11 mouse cellular contexts compared by ENCODE assay signal in the genomic region with DNA sequence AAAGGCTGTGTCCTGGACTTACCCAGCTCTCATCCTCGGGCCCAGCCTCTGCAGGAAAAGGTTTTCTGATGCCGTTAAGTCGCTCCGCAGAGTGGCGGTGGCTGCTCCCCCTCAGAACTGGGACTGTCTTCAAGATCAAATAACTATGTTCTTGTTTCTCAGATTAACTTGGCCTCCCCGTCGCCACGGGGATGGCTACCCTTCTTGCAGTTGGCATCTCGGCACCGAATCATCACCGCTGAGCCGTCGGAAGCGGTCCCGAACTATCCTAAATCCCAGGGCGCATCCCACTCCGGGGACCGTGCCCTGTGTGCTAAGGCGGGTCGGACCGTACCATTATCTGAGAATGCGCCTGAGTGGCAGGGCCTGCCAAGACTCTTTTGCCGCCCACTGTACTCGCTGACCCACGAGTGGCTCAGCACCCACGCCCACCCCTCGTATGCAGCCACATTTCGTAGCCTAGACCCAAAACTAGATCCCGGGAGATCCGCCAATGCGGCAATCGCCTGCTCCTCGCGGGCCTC. TPM values are rescaled to one million over a fixed set of nuclear protein-coding genes. Genes with fewer than 3 reads are reported as not detected.
DNase-seq lines count a peak whose midpoint lies in the region; ATAC-seq lines count a peak whose summit lies in the region.
"Had no signal": no experiment of that assay in that cellular context is flagged by ENCODE, and none has a peak within 500 bp of the region (broad histone marks: within the 10 kb centered on the region; RNA-seq: fewer than 3 reads in every experiment).

No protein-coding gene starts in this region.

- H3K4me2 ChIP-seq in lung, embryonic 15.5 days, result peak overlapping the region; percentile 54; the same call in 1 of the 2 replicates
- peak overlapping the region; percentile 69; the same call in 1 of the 2 replicates for H3K4me2 ChIP-seq in forebrain, embryonic 11.5 days (ENCODE audit: low read depth, low read length, severe bottlenecking)
- peak overlapping the region; percentile 92 for H3K4me2 ChIP-seq in limb, embryonic 12.5 days

- H3K9me3 ChIP-seq in lung, embryonic 15.5 days, result no peaks in the 10 kb centered on the region
- no peaks in the 10 kb centered on the region for H3K9me3 ChIP-seq in forebrain, embryonic 11.5 days (ENCODE audit: control insufficient read depth, low read length)
- H3K9me3 ChIP-seq in limb, embryonic 12.5 days, result no peaks in the 10 kb centered on the region

- no peak for DNase-seq in lung, postnatal 14 days
- DNase-seq in forebrain, embryonic 11.5 days (ENCODE audit: low spot score), result peak; percentile 70
- DNase-seq in retina, embryonic 14.5 days (ENCODE audit: low spot score), result peak; percentile 46
- DNase-seq in layer of hippocampus, adult 18-20 months (ENCODE audit: low spot score in 2 of 2), result no peak
- no peak for DNase-seq in adrenal gland, postnatal 10 days

- peaks cover 100% of the 10 kb centered on the region for H3K27me3 ChIP-seq in lung, embryonic 15.5 days
- peaks cover 75% of the 10 kb centered on the region for H3K27me3 ChIP-seq in forebrain, embryonic 11.5 days (ENCODE audit: control insufficient read depth, insufficient read depth, low read length)
- H3K27me3 ChIP-seq in limb, embryonic 12.5 days, result peaks cover 90% of the 10 kb centered on the region

- peaks cover 12% of the 10 kb centered on the region for H3K4me1 ChIP-seq in lung, embryonic 15.5 days
- peaks cover 10% of the 10 kb centered on the region; the same call in 1 of the 2 replicates for H3K4me1 ChIP-seq in forebrain, embryonic 11.5 days (replicated peaks; ENCODE audit: control insufficient read depth, insufficient read depth, low read length)
- peaks cover 64% of the 10 kb centered on the region for H3K4me1 ChIP-seq in limb, embryonic 12.5 days (replicated peaks)

- no peaks in the 10 kb centered on the region for H3K36me3 ChIP-seq in lung, embryonic 15.5 days
- H3K36me3 ChIP-seq in forebrain, embryonic 11.5 days (ENCODE audit: control insufficient read depth, insufficient read depth, low read length), result no peaks in the 10 kb centered on the region
- H3K36me3 ChIP-seq in limb, embryonic 12.5 days, result no peaks in the 10 kb centered on the region

- ATAC-seq in lung, embryonic 15.5 days (ENCODE audit: borderline replicate concordance, extremely low read depth, low FRiP score, low TSS enrichment), result no peak
- ATAC-seq in forebrain, embryonic 11.5 days (replicated peaks; ENCODE audit: low FRiP score), result 0 out of 2 replicates have a peak, but pooled peaks have one; percentile 14
- ATAC-seq in limb, embryonic 12.5 days (ENCODE audit: insufficient number of reproducible peaks, insufficient read depth, low FRiP score, low TSS enrichment, low read depth), result no peak
- ATAC-seq in activated CD4-positive, CD25-positive, alpha-beta regulatory T cell, adult 4 months, result no peak

- peak overlapping the region; percentile 31; the same call in 1 of the 2 replicates for H3K4me3 ChIP-seq in lung, embryonic 15.5 days
- H3K4me3 ChIP-seq in forebrain, embryonic 11.5 days (ENCODE audit: low read depth, low read length), result peak overlapping the region; percentile 40
- peak overlapping the region; percentile 63 for H3K4me3 ChIP-seq in limb, embryonic 12.5 days (replicated peaks)
- H3K4me3 ChIP-seq: erythroblast, embryonic 14.5 days had no signal

- WGBS in lung, embryonic 15.5 days, result 2% methylated on average over 34 of the region's 34 CpGs
- under 1% methylated on average over 34 of the region's 34 CpGs for WGBS in forebrain, embryonic 11.5 days
- WGBS in limb, embryonic 12.5 days, result 1% methylated on average over 34 of the region's 34 CpGs

- no peak overlapping the region for H3K27ac ChIP-seq in lung, embryonic 15.5 days
- H3K27ac ChIP-seq in forebrain, embryonic 11.5 days (ENCODE audit: low read depth, low read length), result no peak overlapping the region
- H3K27ac ChIP-seq in limb, embryonic 12.5 days, result no peak overlapping the region

- no peak overlapping the region for H3K9ac ChIP-seq in lung, embryonic 15.5 days
- peak overlapping the region; percentile 47; the same call in 1 of the 2 replicates for H3K9ac ChIP-seq in forebrain, embryonic 11.5 days (ENCODE audit: low read length)
- peak overlapping the region; percentile 75 for H3K9ac ChIP-seq in limb, embryonic 12.5 days (replicated peaks)

RNA-seq across cellular contexts. Expression of a gene that starts 1.2 kb away (rescaled TPM):
- 0.11 and 0.24 TPM in 2 replicates for polyA plus RNA-seq in lung, embryonic 15.5 days (2015; fragmentation: Nextera tagmentation; extraction: Ambion mirVana)
- 14.7 and 16.9 TPM in 2 replicates for polyA plus RNA-seq in forebrain, embryonic 11.5 days (2014; fragmentation: Nextera tagmentation; extraction: Ambion mirVana)
- polyA plus RNA-seq in limb, embryonic 12.5 days (2016; fragmentation: Nextera tagmentation; extraction: Ambion mirVana), result 14.5 and 15.1 TPM in 2 replicates
- under 1 TPM; 0.41 to 0.42 TPM for total RNA-seq in layer of hippocampus, adult 18-20 months (2021)
- total RNA-seq in adrenal gland, postnatal 10 days (2021), result not detected
- polyA plus RNA-seq in activated CD4-positive, CD25-positive, alpha-beta regulatory T cell, adult 4 months (2017; shearing (Covaris generic)), result not detected
- total RNA-seq: liver, adult 2 months had no signal
- polyA plus RNA-seq: erythroblast, embryonic 14.5 days; liver, adult 2 months; small intestine, adult 2 months had no signal

RNA-seq across cellular contexts. Expression of a gene that starts 35.1 kb away (rescaled TPM):
- polyA plus RNA-seq in lung, embryonic 15.5 days (2015; fragmentation: Nextera tagmentation; extraction: Ambion mirVana), result not detected in 2 replicates
- not detected in 2 replicates for polyA plus RNA-seq in forebrain, embryonic 11.5 days (2014; fragmentation: Nextera tagmentation; extraction: Ambion mirVana)
- not detected in 2 replicates for polyA plus RNA-seq in limb, embryonic 12.5 days (2016; fragmentation: Nextera tagmentation; extraction: Ambion mirVana)
- total RNA-seq in layer of hippocampus, adult 18-20 months (2021), result not detected
- total RNA-seq in adrenal gland, postnatal 10 days (2021), result not detected
- not detected for polyA plus RNA-seq in activated CD4-positive, CD25-positive, alpha-beta regulatory T cell, adult 4 months (2017; shearing (Covaris generic))
- total RNA-seq: liver, adult 2 months had no signal
- polyA plus RNA-seq: erythroblast, embryonic 14.5 days; liver, adult 2 months; small intestine, adult 2 months had no signal

RNA-seq across cellular contexts. Expression of a gene that starts 35.5 kb away (rescaled TPM):
- polyA plus RNA-seq in lung, embryonic 15.5 days (2015; fragmentation: Nextera tagmentation; extraction: Ambion mirVana), result 46.7 and 47.0 TPM in 2 replicates
- 92.2 and 100 TPM in 2 replicates for polyA plus RNA-seq in forebrain, embryonic 11.5 days (2014; fragmentation: Nextera tagmentation; extraction: Ambion mirVana)
- 79.8 and 79.9 TPM in 2 replicates for polyA plus RNA-seq in limb, embryonic 12.5 days (2016; fragmentation: Nextera tagmentation; extraction: Ambion mirVana)
- total RNA-seq in layer of hippocampus, adult 18-20 months (2021), result 10 to 100 TPM; 70.4 to 76.2 TPM
- 10 to 100 TPM; 30.2 to 36.4 TPM for total RNA-seq in adrenal gland, postnatal 10 days (2021)
- 10 to 100 TPM; 14.6 to 17.9 TPM for polyA plus RNA-seq in activated CD4-positive, CD25-positive, alpha-beta regulatory T cell, adult 4 months (2017; shearing (Covaris generic))

RNA-seq across cellular contexts. Expression of a gene that starts 41.1 kb away (rescaled TPM):
- polyA plus RNA-seq in lung, embryonic 15.5 days (2015; fragmentation: Nextera tagmentation; extraction: Ambion mirVana), result not detected in 2 replicates
- not detected in 2 replicates for polyA plus RNA-seq in forebrain, embryonic 11.5 days (2014; fragmentation: Nextera tagmentation; extraction: Ambion mirVana)
- 0.15 and 0.24 TPM in 2 replicates for polyA plus RNA-seq in limb, embryonic 12.5 days (2016; fragmentation: Nextera tagmentation; extraction: Ambion mirVana)
- total RNA-seq in layer of hippocampus, adult 18-20 months (2021), result not detected
- not detected for total RNA-seq in adrenal gland, postnatal 10 days (2021)
- not detected for polyA plus RNA-seq in activated CD4-positive, CD25-positive, alpha-beta regulatory T cell, adult 4 months (2017; shearing (Covaris generic))
- total RNA-seq: liver, adult 2 months had no signal
- polyA plus RNA-seq: erythroblast, embryonic 14.5 days; liver, adult 2 months; small intestine, adult 2 months had no signal

Comparison
In these comparisons a context has a peak if more than half of its experiments do, and no peak if none do; other contexts are left out.
1. DNase-seq: peak in forebrain, embryonic 11.5 days (single experiment) and retina, embryonic 14.5 days (single experiment); none in lung, postnatal 14 days (single experiment), layer of hippocampus, adult 18-20 months (0 of 2) and adrenal gland, postnatal 10 days (single experiment).
2. RNA of a gene that starts 1.2 kb away (polyA plus RNA-seq): 14.7 to 16.9 TPM in forebrain, embryonic 11.5 days and 14.5 to 15.1 TPM in limb, embryonic 12.5 days; 0.11 to 0.24 TPM in lung, embryonic 15.5 days and not detected in activated CD4-positive, CD25-positive, alpha-beta regulatory T cell, adult 4 months; every median in the first group is over 10 times any median in the second.
3. Peak in every context shown above with its lines, with median percentiles within 50 percentile points of each other: H3K4me2 ChIP-seq and H3K4me3 ChIP-seq.